Mouse (Mus musculus) kidney, adult 8-10 months (tissue): ENCODE measurements around the gene Ankrd28.

Experiments
- DNase-seq, 2 experiments: peaks; one replicate each; pipeline ENCODE4 v3.0.0; 2022

Gene Ankrd28

DNA sequence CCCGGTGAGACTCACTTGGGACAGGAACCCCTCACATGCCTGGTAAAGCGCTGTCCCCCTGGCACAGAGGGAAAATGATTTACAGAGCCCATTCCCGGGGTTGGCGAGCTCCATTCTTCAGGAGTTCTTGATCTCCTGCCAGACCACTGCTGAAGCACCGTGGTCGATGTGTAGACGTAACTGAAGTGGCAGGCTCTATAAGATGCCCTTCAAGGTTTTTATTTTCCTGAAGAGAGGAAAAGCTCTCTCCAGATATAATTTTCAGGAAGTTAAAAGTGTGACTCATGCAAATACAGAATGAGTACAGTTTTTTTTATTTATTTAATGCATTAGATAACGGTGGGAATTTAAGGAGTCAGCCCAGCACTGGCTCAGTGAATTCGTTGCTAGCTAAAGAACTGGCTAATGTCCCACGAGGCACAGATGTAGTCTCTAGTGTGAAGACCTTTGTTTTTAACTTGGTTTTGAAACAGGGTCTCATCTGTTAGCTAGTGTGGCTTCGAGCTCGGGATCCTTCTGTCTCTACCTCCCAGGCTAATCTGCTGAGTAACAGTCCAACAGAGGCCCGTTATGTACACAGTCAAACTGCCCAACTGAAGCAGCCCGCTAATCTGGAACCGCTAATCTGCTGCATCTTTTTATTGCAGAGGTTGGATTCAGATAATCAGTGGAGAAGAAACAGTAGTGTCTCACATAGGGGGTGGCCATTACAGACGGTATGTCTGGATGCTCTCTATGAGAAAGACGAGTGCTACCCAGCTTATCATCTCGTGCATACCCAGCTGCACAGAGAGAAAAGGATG is 166.2 kb downstream of the Ankrd28 start:
- no peak for DNase-seq

DNA sequence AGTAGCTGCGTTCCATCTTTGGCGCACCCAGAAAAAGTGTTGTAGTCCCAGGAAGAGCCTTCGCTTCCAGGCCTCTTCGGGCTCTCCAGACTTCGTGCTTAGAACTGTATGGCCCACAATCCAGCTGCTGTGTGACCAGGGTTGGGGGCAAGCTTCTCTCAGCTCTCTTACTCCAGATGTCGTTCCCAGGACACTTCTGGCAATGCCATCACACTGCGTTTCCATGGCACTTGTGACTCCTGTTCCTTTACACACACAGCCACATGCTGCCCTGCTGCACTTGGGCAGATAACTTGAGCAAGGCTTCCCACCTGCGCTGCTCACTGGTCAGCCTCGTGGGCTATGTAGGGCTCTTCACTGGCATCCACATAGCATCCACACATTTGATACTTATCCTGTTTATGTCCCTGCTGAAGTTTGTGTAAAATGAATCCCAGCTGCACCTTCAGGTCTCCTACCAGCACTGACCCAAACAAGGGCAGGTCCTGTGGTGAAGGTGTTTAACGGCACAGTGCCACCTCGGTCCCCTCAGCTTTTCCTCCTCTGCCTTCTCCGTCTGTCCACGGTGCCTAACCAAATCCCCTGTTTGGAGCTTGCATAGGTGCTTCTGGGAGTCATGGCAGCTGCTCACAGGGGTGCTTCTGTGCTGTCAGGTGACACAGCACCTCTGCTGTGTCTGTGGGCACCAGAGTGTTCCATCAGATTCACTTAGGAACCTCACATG is 166.9 kb downstream of the Ankrd28 start:
- DNase-seq = no peak

DNA sequence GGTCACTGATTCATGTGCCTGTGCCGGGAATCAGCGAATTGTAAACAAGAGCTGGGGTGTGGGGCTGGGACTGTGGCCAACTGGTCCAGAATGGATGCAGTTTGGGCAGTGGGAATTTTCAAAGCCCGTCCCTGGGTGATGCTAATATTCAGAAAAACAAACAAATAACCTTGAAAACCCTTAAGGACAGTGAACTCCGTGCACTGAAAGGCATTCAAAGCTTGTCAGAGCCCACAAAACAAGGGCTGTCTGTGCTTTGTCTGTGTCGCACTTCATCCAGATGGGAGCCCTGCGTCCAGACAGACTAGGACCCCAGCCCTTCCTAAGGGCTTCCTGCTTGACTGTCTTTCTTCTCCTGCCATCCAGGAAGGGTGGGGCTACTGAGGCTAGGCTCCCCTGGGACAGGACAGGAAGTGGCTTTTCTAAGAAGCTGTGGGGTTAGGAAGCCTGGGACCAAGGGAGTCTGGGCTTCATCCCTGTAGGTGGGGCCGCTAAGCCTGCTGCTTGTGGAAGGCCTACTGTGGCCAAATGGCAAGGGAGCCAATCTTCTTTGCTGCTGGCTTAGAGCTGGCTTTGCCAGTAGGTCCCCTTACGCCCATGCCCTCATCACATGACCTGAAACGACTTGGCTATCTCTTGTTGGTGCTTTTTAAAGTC is 167.8 kb downstream of the Ankrd28 start:
- peak; percentile 74 to 84 for DNase-seq

DNA sequence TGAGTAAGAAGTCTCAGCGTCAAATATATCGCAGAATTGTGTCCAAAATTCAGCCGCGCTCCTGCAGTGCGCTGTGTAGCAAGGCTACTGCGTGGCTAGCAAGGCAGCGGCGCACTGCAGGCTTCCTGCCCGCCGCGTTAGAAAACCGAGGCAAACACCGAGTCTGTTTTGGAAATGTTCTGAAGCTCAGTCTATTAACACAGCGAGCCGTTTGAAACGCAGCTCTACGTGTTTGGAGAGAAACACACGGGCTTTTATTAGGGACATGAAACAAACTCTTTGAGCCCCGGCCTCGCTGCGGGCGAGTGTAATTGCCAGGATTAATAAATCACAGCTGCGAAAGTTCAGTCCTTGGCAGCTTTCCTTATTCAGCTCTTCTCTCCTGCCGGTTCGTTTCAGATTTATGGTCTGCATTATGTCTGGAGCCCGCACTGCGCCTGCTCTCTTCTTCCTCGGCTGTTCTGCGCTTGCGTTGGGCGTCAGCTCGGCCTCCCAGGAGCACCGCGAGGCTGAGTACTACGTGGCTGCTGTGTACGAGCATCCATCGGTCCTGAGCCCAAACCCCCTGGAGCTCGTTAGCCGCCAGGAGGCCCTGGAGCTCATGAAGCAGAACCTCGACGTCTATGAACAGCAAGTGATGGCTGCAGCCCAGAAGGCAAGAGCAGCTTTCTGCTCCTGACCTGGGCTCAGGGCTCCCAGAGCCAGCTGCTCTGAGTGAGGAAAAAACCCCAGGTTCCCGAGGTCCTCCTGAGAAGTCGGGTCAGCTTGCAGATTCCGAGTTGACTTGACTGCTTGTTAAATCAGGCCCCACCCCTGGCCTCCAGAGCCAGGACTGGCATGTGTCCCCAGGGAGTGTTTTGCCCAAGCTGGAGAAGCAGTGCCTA is 168.5 kb downstream of the Ankrd28 start:
- DNase-seq = peak; percentile 86 to 94

DNA sequence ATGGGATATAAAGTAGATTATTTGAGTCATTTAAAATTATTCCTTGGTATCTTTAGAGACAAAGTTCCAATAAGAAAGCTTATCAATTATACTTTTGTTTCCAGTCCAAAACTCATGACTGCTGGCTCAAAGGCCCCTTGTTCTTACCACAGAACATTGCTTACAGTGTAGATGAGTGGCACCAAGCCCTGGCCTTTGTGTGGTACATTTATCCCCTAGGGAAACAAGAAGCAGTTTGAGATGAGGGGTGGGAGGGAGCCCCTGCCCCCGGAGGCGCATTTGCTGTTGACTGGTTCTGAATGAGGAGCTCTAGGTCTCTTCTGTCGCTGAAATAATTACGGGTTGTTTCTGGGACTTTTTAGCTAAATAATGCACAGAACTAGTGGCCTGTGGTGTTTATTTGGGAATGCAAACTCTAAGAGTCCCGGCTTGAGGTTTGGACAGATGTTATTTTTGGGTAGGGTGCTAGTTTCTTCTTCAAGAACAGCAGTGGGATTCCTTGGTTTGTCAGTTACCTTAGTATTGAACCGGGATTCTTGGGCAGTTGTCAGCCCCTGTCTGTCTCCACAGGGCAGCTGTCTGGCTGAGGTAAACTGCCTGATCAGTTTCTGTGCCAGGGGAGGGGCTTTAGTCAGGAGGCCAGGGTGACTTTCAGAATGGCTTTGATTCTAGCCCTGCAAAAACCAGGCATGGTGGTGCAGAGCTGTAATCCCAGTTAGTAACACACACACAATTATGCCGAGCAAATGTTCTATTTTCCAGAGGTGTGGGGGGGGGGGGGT is 169.9 kb downstream of the Ankrd28 start:
- no peak for DNase-seq

DNA sequence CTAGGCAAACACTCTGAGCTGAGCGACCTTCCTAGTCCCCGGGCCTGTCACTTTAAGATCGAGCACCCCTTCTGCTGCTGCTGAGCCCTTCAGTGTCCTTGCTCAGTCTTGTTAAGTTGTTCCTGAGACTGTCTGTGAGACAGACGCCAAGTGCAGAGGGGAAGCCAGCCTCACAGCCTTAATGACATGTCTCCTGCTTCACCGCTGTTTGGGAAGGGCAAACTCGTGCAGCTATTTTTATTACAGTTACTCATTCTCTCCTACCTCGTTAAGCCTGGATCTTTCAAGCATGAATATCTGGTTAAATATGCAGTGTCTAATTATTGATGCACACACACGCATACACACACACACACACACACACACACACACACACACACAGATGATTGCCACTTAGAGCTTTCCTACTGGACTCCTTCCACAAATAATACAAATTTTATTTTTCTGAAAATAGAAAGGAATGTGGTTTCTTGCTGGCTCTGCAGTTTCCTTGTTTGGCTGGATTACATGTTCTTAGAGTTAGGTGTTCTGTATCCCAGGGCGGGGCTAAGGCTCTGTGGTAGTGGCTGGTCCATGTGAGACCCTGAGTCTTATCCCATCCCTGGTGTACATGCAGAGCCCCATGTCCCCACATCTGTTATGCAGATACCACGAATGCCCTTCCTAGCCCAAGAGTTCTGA is 170.8 kb downstream of the Ankrd28 start:
- peak; percentile 64 to 83 for DNase-seq

DNA sequence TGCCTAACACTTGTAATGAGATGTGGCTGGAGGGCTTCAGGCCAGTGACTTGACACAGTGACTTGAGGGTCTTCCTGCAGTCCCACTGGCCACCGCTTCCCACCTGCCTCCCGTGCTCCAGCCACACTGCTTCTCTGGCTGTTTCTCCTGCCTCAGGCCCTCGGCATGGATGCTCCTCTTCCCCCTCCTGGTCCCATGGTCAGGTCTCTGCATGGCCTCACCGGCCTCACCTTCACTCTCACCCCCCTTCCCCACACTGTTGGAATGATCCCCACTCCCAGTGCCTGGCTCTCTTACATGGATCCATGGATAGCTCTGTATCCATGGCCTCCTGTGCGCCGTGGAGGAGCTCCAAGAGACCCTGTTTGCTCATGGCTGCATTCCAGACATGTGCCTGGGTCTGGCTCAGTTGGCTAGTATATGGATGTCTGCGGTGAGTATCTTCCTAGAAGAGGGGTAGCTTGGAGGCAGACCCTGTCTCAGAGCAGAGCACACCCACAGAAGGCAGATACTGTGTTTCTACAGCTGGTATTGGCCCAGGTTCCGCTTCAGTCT is 172.2 kb downstream of the Ankrd28 start:
- no peak for DNase-seq

DNA sequence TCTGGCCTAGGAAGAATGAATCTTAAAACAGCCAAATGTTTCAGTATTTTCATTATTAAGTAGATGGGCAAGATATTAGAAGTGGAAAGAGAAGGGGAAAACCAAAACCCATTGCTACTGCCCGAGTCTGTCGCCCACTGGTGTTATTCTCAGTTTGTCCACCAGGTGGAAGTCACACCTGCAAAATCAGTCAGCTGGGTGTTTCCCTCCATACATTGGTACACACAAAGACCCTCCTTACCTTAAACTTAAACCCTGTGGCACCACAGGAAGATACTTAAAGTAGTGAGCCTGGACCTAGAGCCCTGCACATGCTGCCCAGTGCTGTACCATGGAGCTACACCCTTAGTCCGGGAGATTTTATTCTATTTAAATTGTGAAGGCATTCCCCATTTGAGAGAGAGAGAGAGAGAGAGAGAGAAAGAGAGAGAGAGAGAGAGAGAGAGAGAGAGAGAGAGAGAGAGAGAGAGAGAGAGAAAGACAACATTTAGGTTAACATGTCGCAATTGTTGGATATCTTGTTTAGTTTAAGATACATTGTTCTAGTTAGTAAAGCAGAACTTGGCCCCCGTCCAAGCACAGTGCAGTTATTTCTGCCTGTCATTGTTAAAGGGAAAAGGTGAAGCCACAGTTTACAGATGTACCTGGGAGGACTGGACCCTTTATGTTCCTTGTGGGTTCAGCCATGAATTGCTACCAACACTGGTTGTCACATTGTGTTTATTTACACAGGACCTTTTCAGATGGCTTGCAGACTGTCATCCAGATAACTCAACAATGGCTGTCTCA is 173.4 kb downstream of the Ankrd28 start:
- DNase-seq = peak in 1 of 2 experiments; percentile 72

DNA sequence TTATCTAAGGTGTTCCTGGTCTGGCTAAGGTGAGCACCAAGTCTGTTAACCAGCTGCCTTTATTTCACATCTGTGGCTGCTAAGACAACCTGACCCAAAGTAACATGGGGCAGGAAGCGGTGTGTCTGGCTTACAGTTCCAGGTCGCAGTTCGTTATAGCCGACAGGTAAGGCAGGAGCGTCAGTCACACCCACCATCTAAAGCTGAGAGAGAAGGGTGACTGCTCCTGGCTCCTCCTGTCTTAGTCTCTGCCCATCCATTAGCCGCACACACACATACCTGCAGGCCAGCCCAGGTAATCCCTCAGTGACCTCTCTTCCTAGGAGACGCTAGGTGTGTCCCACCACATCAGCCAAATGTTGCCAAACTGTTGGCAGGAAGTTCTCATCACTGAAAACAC is 174.1 kb downstream of the Ankrd28 start:
- no peak for DNase-seq

DNA sequence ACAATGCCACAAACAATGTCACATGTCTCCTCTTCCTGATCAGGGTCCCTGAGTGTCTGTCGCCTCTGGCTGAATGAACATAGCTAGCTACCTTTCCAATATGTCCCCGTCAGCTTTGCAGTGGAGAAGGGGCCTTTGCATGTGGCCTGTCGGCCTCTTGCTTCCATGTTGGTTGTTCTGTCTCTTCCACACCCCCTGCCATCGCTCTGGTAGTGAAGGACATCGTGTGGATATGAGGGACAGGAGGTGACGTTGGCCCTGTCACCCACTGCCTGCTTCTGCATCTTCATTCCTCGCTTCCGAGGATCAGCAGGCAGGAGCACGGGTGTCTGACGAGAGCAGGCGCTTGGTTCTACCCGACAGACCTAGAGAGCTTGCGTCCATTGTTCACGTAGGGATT is 175.0 kb downstream of the Ankrd28 start:
- no peak for DNase-seq

DNA sequence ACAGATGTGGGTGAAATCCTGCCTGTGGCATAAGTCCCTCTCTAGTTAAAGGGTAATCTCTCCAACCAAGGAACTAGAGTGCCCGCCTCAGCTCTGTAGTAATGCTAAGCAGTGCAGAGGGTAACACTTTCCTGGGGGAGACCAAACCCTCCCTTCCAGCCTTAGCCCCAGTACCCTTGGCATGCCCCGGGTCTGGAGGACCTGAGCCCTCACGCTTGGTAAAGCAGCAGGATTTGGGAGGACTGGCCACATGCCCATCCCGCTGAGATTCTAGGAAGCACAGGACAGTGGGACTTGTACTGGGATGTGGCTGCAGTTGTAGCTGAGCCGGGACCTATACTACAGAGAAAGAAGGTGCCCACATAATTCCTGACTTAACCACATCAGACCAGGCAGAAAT is 175.6 kb downstream of the Ankrd28 start:
- DNase-seq = no peak

DNA sequence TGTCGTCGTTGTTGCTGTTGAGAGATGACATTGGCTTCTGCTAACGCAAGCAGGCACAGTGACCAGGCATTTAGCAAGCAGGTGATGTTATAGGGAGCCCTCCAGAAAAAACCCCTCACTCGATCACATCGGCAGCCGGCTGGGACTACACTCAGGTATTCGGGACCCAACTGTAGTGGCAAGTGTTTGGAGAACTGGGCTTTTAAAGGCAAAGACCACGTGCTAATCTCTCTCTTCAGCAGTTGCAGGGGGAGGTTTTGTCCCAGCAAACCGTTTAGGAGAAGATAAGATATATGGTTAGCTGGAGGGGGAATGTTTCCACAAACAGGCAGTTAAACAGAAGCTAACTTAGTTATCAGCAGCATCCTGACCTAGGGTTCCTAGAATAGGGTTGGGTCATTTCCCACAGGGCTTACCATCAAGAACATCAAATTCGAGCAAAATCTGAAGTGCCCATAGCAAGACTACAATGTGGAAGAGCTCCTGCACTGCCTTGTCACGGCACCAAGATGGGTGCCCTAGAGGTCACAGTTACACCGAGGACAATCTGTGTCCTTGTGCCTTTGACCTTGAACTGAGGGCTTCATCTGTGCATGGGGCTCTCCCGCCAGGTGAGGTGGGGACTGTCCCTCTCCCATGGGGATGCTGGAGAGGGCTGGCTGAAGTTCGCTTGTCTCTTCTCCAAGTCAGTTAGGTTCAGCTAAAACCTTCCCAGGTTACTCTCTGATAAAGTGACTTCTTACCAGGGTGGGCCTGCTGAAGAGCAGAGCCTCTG is 177.2 kb downstream of the Ankrd28 start:
- no peak for DNase-seq

DNA sequence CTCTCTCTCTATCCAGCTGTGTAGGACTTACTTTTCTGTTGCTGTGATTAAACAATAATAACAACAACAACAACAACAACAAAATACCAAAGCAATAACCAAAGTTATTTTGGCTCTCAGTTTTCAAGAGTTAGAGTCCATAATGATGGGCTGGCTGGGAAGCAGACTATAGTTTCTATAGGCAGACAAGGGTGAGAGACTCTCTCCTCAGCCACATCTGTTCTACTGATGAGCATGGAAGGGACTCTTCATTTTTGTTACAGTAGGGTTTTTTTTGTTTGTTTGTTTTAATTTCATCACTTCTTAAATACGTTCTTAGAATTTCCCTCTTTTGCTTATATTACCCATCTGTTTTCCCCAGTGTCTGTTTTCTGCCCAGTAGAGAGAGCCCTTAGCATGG is 177.8 kb downstream of the Ankrd28 start:
- no peak for DNase-seq

DNA sequence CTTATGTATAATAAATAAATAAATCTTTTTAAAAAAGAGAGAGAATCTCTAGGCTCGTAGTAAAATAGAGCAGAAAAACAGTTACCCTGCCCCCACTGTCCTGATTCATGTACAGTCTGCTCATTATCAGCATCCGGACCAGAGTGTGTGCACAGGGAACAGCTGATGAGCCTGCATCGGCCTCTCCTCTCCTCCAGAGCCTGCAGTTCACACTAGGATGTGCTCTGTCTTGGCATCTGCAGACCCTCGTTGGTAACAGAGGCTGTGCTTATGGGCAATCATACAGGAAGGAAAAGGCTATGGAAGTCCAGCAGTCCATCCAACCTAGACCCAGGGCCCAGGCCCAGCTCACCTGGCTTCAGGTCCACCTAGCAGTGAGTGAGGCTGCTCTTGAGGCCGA is 178.3 kb downstream of the Ankrd28 start:
- no peak for DNase-seq

DNA sequence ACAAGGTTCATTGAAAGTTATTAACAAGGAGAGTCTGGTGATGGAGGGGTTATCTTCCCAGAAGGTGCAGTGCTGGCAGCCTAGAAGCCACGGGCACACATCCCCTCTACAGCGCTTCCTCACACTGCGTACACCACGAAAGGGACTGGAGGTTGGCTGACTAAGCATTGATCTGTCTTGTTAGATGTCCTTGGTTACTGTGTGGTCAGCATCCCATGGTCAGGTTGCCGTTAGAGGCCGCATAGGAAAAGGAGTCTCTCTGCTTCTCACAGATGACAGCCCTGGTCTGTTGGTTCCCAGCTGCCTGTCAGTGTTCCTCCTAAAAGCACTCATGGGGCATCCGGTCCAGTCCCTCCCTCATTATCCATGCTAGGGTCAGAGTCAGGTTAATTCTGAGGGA is 179.2 kb downstream of the Ankrd28 start:
- no peak for DNase-seq

DNA sequence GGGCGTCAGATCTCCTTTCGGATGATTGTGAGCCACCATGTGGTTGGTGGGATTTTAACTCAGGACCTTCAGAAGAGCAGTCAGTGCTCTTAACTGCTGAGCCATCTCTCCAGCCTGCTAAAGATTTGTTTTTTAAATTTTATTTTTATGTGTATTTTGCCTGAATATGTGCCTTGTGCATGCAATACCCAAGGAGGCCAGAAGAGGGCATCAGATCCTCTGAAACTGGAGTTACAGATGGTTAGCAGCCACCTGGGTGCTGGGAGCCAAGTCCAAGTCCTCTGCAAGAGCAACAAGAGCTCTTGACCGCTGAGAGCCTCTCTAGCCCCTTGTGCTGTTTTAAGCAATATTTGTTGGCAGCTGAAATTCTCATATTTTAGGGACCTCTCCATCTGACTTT is 180.1 kb downstream of the Ankrd28 start:
- no peak for DNase-seq
